Mouse (Mus musculus) lung, adult 2 months (tissue): ENCODE measurements around the gene Hk1. TPM values are rescaled to one million over a fixed set of nuclear protein-coding genes. Genes with fewer than 3 reads are reported as not detected.

ENCODE experiments used
- DNase-seq: peaks from one replicate; pipeline ENCODE4 v3.0.0; 2022
- H3K4me1 ChIP-seq: fragments of 200-500 bp; 2 replicates; pipeline ENCODE4 v1.6.1; 2011; ENCODE audit warnings: low read length; ENCODE audit not compliant: control insufficient read depth, insufficient read depth
- H3K4me3 ChIP-seq: fragments of 200-500 bp; replicated peaks from 2 replicates; pipeline ENCODE3; 2011; ENCODE audit warnings: low read depth, mild to moderate bottlenecking, control low read depth, low read length; ENCODE audit errors: extremely low read depth
- CTCF ChIP-seq: fragments of 200-500 bp; IDR thresholded peaks from 2 replicates; pipeline ENCODE4 v1.5.1; 2011; ENCODE audit warnings: mild to moderate bottlenecking, low read length, control low read depth; ENCODE audit not compliant: insufficient read depth
- POLR2A ChIP-seq: fragments of 200-500 bp; IDR thresholded peaks from 2 replicates; pipeline ENCODE4 v1.6.1; 2011; ENCODE audit warnings: low read depth, mild to moderate bottlenecking, control low read depth, low read length, borderline replicate concordance; ENCODE audit errors: extremely low read depth
- WGBS: fragments of 180-500 bp; shearing (Covaris S2); methylation state at CpG from one replicate; pipeline ENCODE4 v1.1.7; 2018; 5-methylcytosine and 5-hydroxymethylcytosine counted together
- polyA plus RNA-seq: library from polyadenylated mRNA; depleted of rRNA; stranded (reverse); fragments of >200 nt; gene quantifications from 2 replicates; pipeline ENCODE4 v1.2.3, GENCODE M21; 2012; rRNA removed

The Hk1 gene
- polyA plus RNA-seq, 1 experiment: 45.5 TPM

DNA sequence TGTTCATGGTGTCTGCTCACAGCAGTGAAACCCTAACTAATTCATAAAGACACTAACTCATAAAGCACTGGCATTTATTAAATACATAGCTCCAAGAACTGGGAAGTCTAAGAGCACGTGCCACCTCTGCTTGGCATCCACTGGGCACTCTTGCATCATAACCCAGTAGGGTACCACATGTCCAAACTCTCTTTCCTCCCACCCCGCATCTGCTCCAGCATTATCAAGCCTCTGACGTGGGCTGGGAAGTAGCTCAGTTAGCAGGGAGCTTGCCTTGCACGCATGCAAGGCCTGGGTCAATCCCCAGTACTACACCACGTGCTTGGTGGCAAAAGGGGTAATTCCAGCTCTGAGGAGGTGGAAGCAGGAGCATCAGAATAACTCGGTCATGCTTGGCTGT is 143.5 kb downstream of the Hk1 start:
- Histone ChIP-seq H3K4me1 (no peaks in the 10 kb centered on the region; the same call in 1 of the 2 replicates), H3K4me3 (no peak overlapping the region)
- WGBS: 93% methylated on average over 6 of the region's 6 CpGs
- TF ChIP-seq POLR2A (no peak), CTCF (no peak)
- no peak for DNase-seq

DNA sequence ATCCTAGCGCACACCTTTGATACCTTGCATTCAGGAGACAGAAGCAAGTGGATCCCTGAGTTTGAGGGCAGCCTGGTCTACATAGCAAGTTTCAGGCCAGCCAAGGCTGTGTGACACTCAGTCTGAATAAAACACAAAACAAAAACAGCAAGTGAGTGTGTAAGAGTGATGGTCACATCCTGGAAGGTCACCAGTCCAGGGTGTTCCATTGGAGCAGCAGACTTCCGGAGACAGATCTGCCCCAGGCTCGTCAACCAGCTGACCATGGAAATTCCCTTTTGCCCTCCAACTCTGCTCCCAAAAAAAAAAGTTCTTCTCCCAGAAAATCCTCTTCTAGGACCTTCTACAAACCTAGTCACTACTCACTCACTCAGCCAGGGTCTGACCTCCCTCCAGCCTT is 147.9 kb downstream of the Hk1 start:
- no peak for DNase-seq
- no peak for TF ChIP-seq CTCF
- no peak for TF ChIP-seq POLR2A
- WGBS: 70% methylated on average over 3 of the region's 3 CpGs
- Histone ChIP-seq H3K4me3 (no peak overlapping the region), H3K4me1 (peaks cover 3% of the 10 kb centered on the region)

GRCm38 (mm10) chr10:62231395-62231732 is 148.3 kb downstream of the Hk1 start:
- TF ChIP-seq CTCF: no peak
- no peak for TF ChIP-seq POLR2A
- Histone ChIP-seq H3K4me3 (peak overlapping the region; percentile 64), H3K4me1 (peaks cover 3% of the 10 kb centered on the region)
- no peak for DNase-seq
- WGBS: 4% methylated on average over 13 of the region's 13 CpGs

GRCm38 (mm10) chr10:62230708-62231394 is 148.9 kb downstream of the Hk1 start, which contains the start of gene Tspan15:
TSS of gene Tspan15 (minus strand) at chr10:62231251.
- Histone ChIP-seq H3K4me3 (peak within 1 kb of the TSS; percentile 77), H3K4me1 (peaks cover 3% of the 10 kb centered on the region)
- peak; percentile 94 for DNase-seq
- TF ChIP-seq CTCF: no peak
- peak; percentile 53; the same call in 1 of the 2 replicates for TF ChIP-seq POLR2A
- WGBS: 1% methylated on average over 59 of the region's 59 CpGs

DNA sequence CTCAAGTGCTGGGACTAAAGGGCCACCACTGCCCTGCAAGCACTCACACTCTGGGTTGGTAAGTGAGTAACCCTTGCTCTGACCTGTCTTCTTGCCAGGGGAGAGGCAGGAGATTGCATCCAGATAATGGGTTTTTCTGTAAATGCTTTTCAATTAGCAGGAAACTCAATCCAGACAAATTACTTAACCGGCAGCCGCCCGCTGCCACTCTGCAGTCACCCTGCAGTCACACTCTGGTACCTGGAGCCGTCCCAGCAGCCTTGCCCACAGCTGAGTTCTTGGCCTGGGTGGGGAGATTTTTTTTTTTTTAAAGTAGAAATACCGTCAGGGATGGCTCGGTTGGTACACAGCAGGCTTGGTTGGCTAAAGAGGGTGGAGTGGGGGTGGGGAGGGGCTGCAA is 151.6 kb downstream of the Hk1 start:
- Histone ChIP-seq H3K4me3 (no peak overlapping the region), H3K4me1 (peaks cover 6% of the 10 kb centered on the region)
- no peak for DNase-seq
- TF ChIP-seq POLR2A (no peak), CTCF (no peak)
- WGBS: 39% methylated on average over 6 of the region's 6 CpGs

DNA sequence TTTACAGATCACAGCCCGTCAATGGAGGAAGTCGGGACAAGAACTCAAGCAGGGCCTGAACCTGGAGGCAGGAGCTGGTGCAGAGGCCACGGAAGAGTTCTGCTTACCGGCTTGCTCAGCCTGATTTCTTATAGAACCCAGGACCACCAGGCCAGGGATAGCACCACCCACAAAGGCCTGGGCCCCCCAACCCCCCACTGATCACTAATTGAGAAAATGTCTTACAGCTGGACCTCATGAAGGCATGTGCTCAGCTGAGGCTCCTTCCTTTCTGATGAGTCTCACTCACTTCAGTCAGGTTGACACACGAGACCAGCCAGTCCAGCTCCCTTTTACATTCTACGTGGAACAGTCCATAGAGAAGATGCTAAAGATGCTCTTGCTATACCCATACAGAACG is 153.9 kb downstream of the Hk1 start:
- WGBS: 70% methylated on average over 7 of the region's 7 CpGs
- Histone ChIP-seq H3K4me1 (peaks cover 11% of the 10 kb centered on the region), H3K4me3 (no peak overlapping the region)
- no peak for DNase-seq
- no peak for TF ChIP-seq POLR2A
- no peak for TF ChIP-seq CTCF

DNA sequence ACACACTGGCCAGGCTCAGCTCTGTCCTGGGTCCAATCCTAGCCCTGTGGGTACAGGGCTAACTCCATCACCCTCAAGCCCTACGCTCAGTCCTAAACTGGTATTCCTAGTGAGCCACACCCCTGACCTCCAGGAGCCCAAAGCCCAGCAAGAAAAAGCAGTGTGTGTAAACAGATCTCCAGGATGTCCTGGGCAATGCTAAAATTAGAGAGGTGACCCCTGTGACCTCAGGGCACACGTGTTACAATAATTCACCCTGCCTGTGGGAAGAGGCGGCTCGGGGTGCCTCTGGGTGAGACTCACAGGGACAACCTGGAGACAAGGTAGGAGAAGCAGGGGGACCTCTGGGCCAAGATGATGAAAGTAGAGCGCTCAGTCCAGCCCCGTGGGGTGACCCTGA is 155.5 kb downstream of the Hk1 start:
- H3K4me3 ChIP-seq: no peak overlapping the region
- H3K4me1 ChIP-seq: peaks cover 8% of the 10 kb centered on the region
- TF ChIP-seq CTCF: no peak
- TF ChIP-seq POLR2A: no peak
- DNase-seq: no peak
- WGBS: 43% methylated on average over 6 of the region's 6 CpGs

DNA sequence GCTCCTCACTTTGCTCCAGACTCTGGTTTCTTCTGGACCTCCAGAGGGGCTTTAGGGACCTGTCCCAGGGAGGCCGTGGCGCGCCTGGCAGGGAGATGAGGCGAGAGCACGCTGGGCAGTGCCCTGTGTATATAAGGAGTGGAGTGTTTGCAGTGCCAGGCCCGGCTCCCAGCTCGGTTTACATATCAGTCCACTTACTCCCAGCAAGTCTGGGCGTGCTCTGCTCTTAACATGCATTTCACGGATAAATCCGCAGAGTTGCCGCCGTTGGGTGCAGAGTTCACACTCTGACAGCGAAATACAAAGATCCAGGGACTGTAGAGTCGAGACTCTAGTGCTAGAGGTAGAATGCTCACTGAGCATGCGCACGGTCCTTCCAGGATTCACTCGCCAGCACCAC is 156.9 kb downstream of the Hk1 start:
- Histone ChIP-seq H3K4me1 (peaks cover 20% of the 10 kb centered on the region), H3K4me3 (no peak overlapping the region)
- TF ChIP-seq POLR2A (no peak), CTCF (no peak)
- DNase-seq: peak; percentile 51
- 61% methylated on average over 17 of the region's 17 CpGs for WGBS

GRCm38 (mm10) chr10:62221647-62222046 is 158.1 kb downstream of the Hk1 start:
- 41% methylated on average over 2 of the region's 2 CpGs for WGBS
- Histone ChIP-seq H3K4me3 (no peak overlapping the region), H3K4me1 (peaks cover 20% of the 10 kb centered on the region)
- DNase-seq: no peak
- no peak for TF ChIP-seq CTCF
- TF ChIP-seq POLR2A: no peak

DNA sequence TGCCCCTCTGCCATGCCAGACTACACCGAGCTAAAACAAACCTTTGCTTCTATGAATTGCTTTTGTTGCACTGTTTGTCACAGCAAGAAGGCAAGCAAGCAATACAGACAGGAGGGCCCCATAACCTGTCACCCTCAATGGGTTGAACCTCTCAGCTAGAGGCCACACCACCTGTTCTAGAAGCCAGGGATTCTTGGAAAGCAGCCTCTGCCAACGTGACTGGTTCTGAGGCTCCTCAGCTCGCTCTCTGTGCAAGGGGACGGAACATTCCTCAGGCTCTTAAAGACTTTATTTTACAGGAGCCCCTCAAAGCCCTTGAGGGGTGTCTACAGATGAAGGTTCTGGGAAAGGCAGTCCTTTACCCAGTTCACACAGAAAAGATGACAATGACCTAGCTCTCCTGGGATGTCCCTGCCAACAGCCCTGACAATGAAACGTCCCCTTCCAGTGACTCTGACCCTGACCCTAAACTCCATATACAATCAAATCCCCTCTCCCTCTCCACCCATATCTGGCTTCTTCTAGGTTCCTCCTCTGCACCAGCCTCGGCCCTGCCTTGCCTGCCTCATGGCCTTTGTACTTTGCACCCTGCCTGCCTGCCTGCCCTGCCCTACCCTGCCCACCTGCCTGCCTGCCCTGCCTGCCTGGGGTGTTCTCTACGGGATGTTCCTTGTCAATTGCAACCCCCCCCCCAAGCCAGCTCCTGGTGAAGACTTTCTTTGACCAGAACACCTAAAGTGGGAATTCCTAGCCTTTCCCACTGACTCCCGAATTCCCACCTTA is 158.8 kb downstream of the Hk1 start:
- no peak overlapping the region for H3K4me3 ChIP-seq
- WGBS: 70% methylated on average over 8 of the region's 8 CpGs
- peaks cover 20% of the 10 kb centered on the region for H3K4me1 ChIP-seq
- DNase-seq: no peak
- TF ChIP-seq CTCF: no peak
- no peak for TF ChIP-seq POLR2A

Other genes starting within 250 kb of the Hk1 start
- gene Neurog3, start 246.8 kb downstream of the Hk1 start, polyA plus RNA-seq: not detected in 2 replicates
- 10.0 and 11.1 TPM in 2 replicates for gene Fam241b, start 236.0 kb downstream of the Hk1 start, polyA plus RNA-seq
- 134 and 177 TPM in 2 replicates for gene Tspan15, start 148.7 kb downstream of the Hk1 start, polyA plus RNA-seq
- gene Tacr2, start 127.5 kb downstream of the Hk1 start, polyA plus RNA-seq: 0.76 and 0.96 TPM in 2 replicates
- 4.7 TPM in 2 replicates for gene Hkdc1, start 42.6 kb upstream of the Hk1 start, polyA plus RNA-seq
- 0.09 TPM in 1 of 2 replicates, not detected in the other for gene 4930507D05Rik, start 69.6 kb upstream of the Hk1 start, polyA plus RNA-seq
- 7.6 and 11.9 TPM in 2 replicates for gene Supv3l1, start 69.8 kb upstream of the Hk1 start, polyA plus RNA-seq
- 7.7 and 13.9 TPM in 2 replicates for gene Vps26a, start 106.9 kb upstream of the Hk1 start, polyA plus RNA-seq
- 48.6 and 82.7 TPM in 2 replicates for gene Srgn, start 147.5 kb upstream of the Hk1 start, polyA plus RNA-seq
- 37.8 and 45.5 TPM in 2 replicates for gene Kif1bp, start 198.5 kb upstream of the Hk1 start, polyA plus RNA-seq
- 7.2 and 13.4 TPM in 2 replicates for gene Ddx21, start 222.4 kb upstream of the Hk1 start, polyA plus RNA-seq